Mouse (Mus musculus) heart, embryonic 14.5 days (tissue): Measurements from ENCODE around the gene Golga3. TPM values are rescaled to one million over a fixed set of nuclear protein-coding genes. Genes with fewer than 3 reads are reported as not detected.

Experiments
- ATAC-seq: fragments of 200-750 bp; cut with Nextera tagmentation; 2 replicates; pipeline ENCODE4 v1.8.0; 2017; ENCODE audit warnings: low read depth, moderate TSS enrichment; ENCODE audit not compliant: insufficient number of reproducible peaks, insufficient read depth, low FRiP score
- H3K27ac ChIP-seq, 2 experiments: fragments of 200-500 bp in 1 of 2; fragments of 300-500 bp in 1 of 2; sonication (generic) in 1 of 2; replicated peaks in 1 of 2; 2 replicates each; pipeline ENCODE4 v1.5.1; 2012 to 2014; ENCODE audit warnings: low read depth in 2 of 2, low read length in 2 of 2, control low read depth in 1 of 2, mild to moderate bottlenecking in 1 of 2, mixed read lengths in 1 of 2; ENCODE audit not compliant: control insufficient read depth in 1 of 2, insufficient read depth in 1 of 2
- H3K27me3 ChIP-seq: fragments of 300-500 bp; sonication (generic); 2 replicates; pipeline ENCODE4 v1.6.1; 2014; ENCODE audit warnings: mild to moderate bottlenecking, low read length, control low read depth; ENCODE audit not compliant: control insufficient read depth, insufficient read depth
- H3K36me3 ChIP-seq: fragments of 300-500 bp; sonication (generic); 2 replicates; pipeline ENCODE4 v1.6.1; 2014; ENCODE audit warnings: mild to moderate bottlenecking, control low read depth, low read length, mixed read lengths; ENCODE audit not compliant: control insufficient read depth, insufficient read depth
- H3K4me1 ChIP-seq, 2 experiments: fragments of 200-500 bp in 1 of 2; fragments of 300-500 bp in 1 of 2; sonication (generic) in 1 of 2; 2 replicates each; pipeline ENCODE4 v1.6.1; 2012 to 2014; ENCODE audit warnings: low read length in 2 of 2, control low read depth in 1 of 2, mixed read lengths in 1 of 2; ENCODE audit not compliant: control insufficient read depth in 2 of 2, insufficient read depth in 2 of 2
- H3K4me2 ChIP-seq: fragments of 300-500 bp; sonication (generic); 2 replicates; pipeline ENCODE4 v1.6.1; 2014; ENCODE audit warnings: mild to moderate bottlenecking, low read length
- H3K4me3 ChIP-seq, 2 experiments: fragments of 200-500 bp in 1 of 2; fragments of 300-500 bp in 1 of 2; sonication (generic) in 1 of 2; 2 replicates each; pipeline ENCODE4 v1.5.1; 2012 to 2014; ENCODE audit warnings: low read length in 2 of 2, mild to moderate bottlenecking in 2 of 2, control low read depth in 1 of 2, low read depth in 1 of 2, moderate library complexity in 1 of 2; ENCODE audit not compliant: control insufficient read depth in 1 of 2, insufficient read depth in 1 of 2
- H3K9ac ChIP-seq: fragments of 300-500 bp; sonication (generic); 2 replicates; pipeline ENCODE4 v1.6.1; 2014; ENCODE audit warnings: mild to moderate bottlenecking, low read length
- H3K9me3 ChIP-seq: fragments of 300-500 bp; sonication (generic); 2 replicates; pipeline ENCODE4 v1.6.1; 2016; ENCODE audit warnings: low read length, control low read depth; ENCODE audit not compliant: control insufficient read depth
- WGBS: fragments of 180-500 bp; shearing (Covaris S2); extraction: QIAGEN DNeasy Blood & Tissue Kit; methylation state at CpG from one replicate; pipeline ENCODE4 v1.1.7; 2014; 5-methylcytosine and 5-hydroxymethylcytosine counted together
- polyA plus RNA-seq: library from polyadenylated mRNA; unstranded; fragments of >200 nt; fragmentation: Nextera tagmentation; extraction: Ambion mirVana; gene quantifications from 2 replicates; pipeline ENCODE4 v1.2.1, GENCODE M21; 2014

Golga3 gene
- polyA plus RNA-seq, 1 experiment from 2014 or later, result 18.7 TPM

GRCm38 (mm10) chr5:110231638-110232037, 55.1 kb downstream of the Golga3 start:
- Histone ChIP-seq H3K4me1 (peaks cover 2 to 13% of the 10 kb centered on the region in 2 experiments; a peak in 3 of 4 replicates), H3K4me3 (peak overlapping the region; percentile 97 to 99), H3K9me3 (no peaks in the 10 kb centered on the region), H3K4me2 (peak overlapping the region; percentile 77), H3K27ac (no peak overlapping the region), H3K27me3 (no peaks in the 10 kb centered on the region), H3K36me3 (peaks cover 38% of the 10 kb centered on the region), H3K9ac (peak overlapping the region; percentile 98)
- ATAC-seq, result no peak
- 47% methylated on average over 13 of the region's 13 CpGs for WGBS

- Histone ChIP-seq H3K27ac (no peak overlapping the region), H3K9me3 (no peaks in the 10 kb centered on the region), H3K4me3 (peak overlapping the region in 1 of 2 experiments; percentile 97; a peak in 1 of 4 replicates), H3K4me1 (peaks cover 2 to 13% of the 10 kb centered on the region in 2 experiments; a peak in 3 of 4 replicates), H3K9ac (no peak overlapping the region), H3K4me2 (peak overlapping the region; percentile 77), H3K36me3 (peaks cover 38% of the 10 kb centered on the region), H3K27me3 (no peaks in the 10 kb centered on the region)
- WGBS, result 83% methylated on average over 6 of the region's 6 CpGs
- no peak for ATAC-seq
Measured at GRCm38 (mm10) chr5:110232346-110232745, 55.8 kb downstream of the Golga3 start.

- 54% methylated on average over 2 of the region's 2 CpGs for WGBS
- no peak overlapping the region for H3K9ac ChIP-seq
- no peaks in the 10 kb centered on the region for H3K9me3 ChIP-seq
- H3K4me2 ChIP-seq, result no peak overlapping the region
- ATAC-seq, result no peak
- no peak overlapping the region for H3K27ac ChIP-seq
- H3K4me1 ChIP-seq, result no peaks in the 10 kb centered on the region
- peaks cover 98% of the 10 kb centered on the region for H3K36me3 ChIP-seq
- H3K4me3 ChIP-seq, result no peak overlapping the region
- no peaks in the 10 kb centered on the region for H3K27me3 ChIP-seq
Measured at GRCm38 (mm10) chr5:110244091-110244490, 67.6 kb downstream of the Golga3 start.

GRCm38 (mm10) chr5:110266941-110267340, 90.4 kb downstream of the Golga3 start:
- whole genome bisulfite sequencing, result 86% methylated on average over 4 of the region's 4 CpGs
- Histone ChIP-seq H3K36me3 (peaks cover 38% of the 10 kb centered on the region), H3K9ac (no peak overlapping the region), H3K4me3 (no peak overlapping the region), H3K27me3 (no peaks in the 10 kb centered on the region), H3K9me3 (no peaks in the 10 kb centered on the region), H3K27ac (no peak overlapping the region), H3K4me1 (peaks cover 3 to 8% of the 10 kb centered on the region in 2 experiments; a peak in 3 of 4 replicates), H3K4me2 (no peak overlapping the region)
- no peak for ATAC-seq

GRCm38 (mm10) chr5:110269141-110270101, 92.9 kb downstream of the Golga3 start, which contains the start of gene Pgam5:
Pgam5 (minus strand) TSS chr5:110269913.
- Histone ChIP-seq H3K27me3 (no peaks in the 10 kb centered on the region), H3K9ac (peak within 1 kb of the TSS; percentile 96), H3K36me3 (peaks cover 33% of the 10 kb centered on the region), H3K27ac (peak within 1 kb of the TSS in 1 of 2 experiments; percentile 71; a peak in 3 of 4 replicates), H3K4me2 (peak within 1 kb of the TSS; percentile 94), H3K9me3 (no peaks in the 10 kb centered on the region), H3K4me3 (peak within 1 kb of the TSS; percentile 86 to 97), H3K4me1 (peaks cover 3 to 8% of the 10 kb centered on the region in 2 experiments; a peak in 3 of 4 replicates)
- peak; percentile 84 for ATAC-seq
- 1% methylated on average over 52 of the region's 66 CpGs for WGBS

- no peak for ATAC-seq
- WGBS, result 92% methylated on average over 6 of the region's 6 CpGs
Measured at GRCm38 (mm10) chr5:110270242-110270641, 93.7 kb downstream of the Golga3 start.

GRCm38 (mm10) chr5:110274147-110274546, 97.6 kb downstream of the Golga3 start:
- no peaks in the 10 kb centered on the region for H3K9me3 ChIP-seq
- 75% methylated on average over 4 of the region's 4 CpGs for WGBS
- ATAC-seq, result no peak

More at GRCm38 (mm10) chr5:110270242-110270641, 93.7 kb downstream of the Golga3 start:
- Histone ChIP-seq H3K36me3 (peaks cover 25% of the 10 kb centered on the region), H3K4me1 (peaks cover 3 to 8% of the 10 kb centered on the region in 2 experiments; a peak in 3 of 4 replicates), H3K4me2 (no peak overlapping the region), H3K9ac (no peak overlapping the region), H3K27me3 (no peaks in the 10 kb centered on the region), H3K9me3 (no peaks in the 10 kb centered on the region), H3K27ac (no peak overlapping the region), H3K4me3 (no peak overlapping the region)

More at GRCm38 (mm10) chr5:110274147-110274546, 97.6 kb downstream of the Golga3 start:
- Histone ChIP-seq H3K4me1 (no peaks in the 10 kb centered on the region), H3K4me3 (no peak overlapping the region), H3K36me3 (no peaks in the 10 kb centered on the region), H3K27ac (no peak overlapping the region), H3K27me3 (no peaks in the 10 kb centered on the region), H3K4me2 (no peak overlapping the region), H3K9ac (no peak overlapping the region)
